Mouse (Mus musculus): Measurements from ENCODE around the gene Dhh. TPM values are rescaled to one million over a fixed set of nuclear protein-coding genes. Genes with fewer than 3 reads are reported as not detected.

Dhh gene
- total and polyA plus RNA-seq, 3 experiments: not detected

GRCm38 (mm10) chr15:98871916-98872888 is 26.1 kb downstream of the Dhh start:
- in situ Hi-C loops (cut with MboI; ENCODE audit: low pct_ligation_motif_present, low pct_unique_long_range_greater_than_20kb, low sequenced_read_pairs): no loop called here
- DNase-seq (ENCODE audit: extremely low read depth): peak; percentile 98
- dilution Hi-C loops (cut with MboI; ENCODE audit: extremely low pct_ligation_motif_present, extremely low pct_unique_long_range_greater_than_20kb, low sequenced_read_pairs): no loop called here
- TF ChIP-seq ZKSCAN1 (IDR thresholded peaks at IDR 0.05; ENCODE audit: borderline replicate concordance, low read depth, low read length): peak; percentile 45; the same call in 1 of the 2 replicates
- TF ChIP-seq MXI1 (IDR thresholded peaks at IDR 0.05; ENCODE audit: low read depth, low read length): peak; percentile 98
- TF ChIP-seq KAT2A (IDR thresholded peaks at IDR 0.05; ENCODE audit: insufficient replicate concordance, low read length): peak; percentile 99
- TF ChIP-seq MAFK (IDR thresholded peaks at IDR 0.05; ENCODE audit: insufficient replicate concordance, low read length): no peak; the same call in 1 of the 2 replicates
- peak; percentile 96 for TF ChIP-seq SIN3A (IDR thresholded peaks at IDR 0.05; ENCODE audit: low read length)
- no peak for TF ChIP-seq ZC3H11A (IDR thresholded peaks at IDR 0.05; ENCODE audit: low read depth, low read length)
- TF ChIP-seq USF2 (conservative IDR thresholded peaks at IDR 0.05; ENCODE audit: low read depth, low read length): no peak
- peak; percentile 66; the same call in 1 of the 2 replicates for TF ChIP-seq POLR2AphosphoS2 (IDR thresholded peaks at IDR 0.05; ENCODE audit: low read depth, low read length)
- TF ChIP-seq MYC (IDR thresholded peaks at IDR 0.05; ENCODE audit: low read depth, low read length): peak; percentile 97
- peak; percentile 95 for TF ChIP-seq POLR2A (IDR thresholded peaks at IDR 0.05; ENCODE audit: low read depth, low read length)
- peak; percentile 64 for TF ChIP-seq BHLHE40 (IDR thresholded peaks at IDR 0.05; ENCODE audit: low read depth, low read length)
- TF ChIP-seq HCFC1 (IDR thresholded peaks at IDR 0.05; ENCODE audit: low read depth, low read length): peak; percentile 80
- no peak for TF ChIP-seq CTCF (conservative IDR thresholded peaks at IDR 0.05 in 1 of 2, IDR thresholded peaks at IDR 0.05 in 1 of 2; ENCODE audit: low read depth in 2 of 2, low read length in 2 of 2)
- peak; percentile 88 for TF ChIP-seq CHD2 (IDR thresholded peaks at IDR 0.05; ENCODE audit: low read length)
- no peak for TF ChIP-seq JUND (conservative IDR thresholded peaks at IDR 0.05; ENCODE audit: low read depth, low read length)
- peak; percentile 95 for TF ChIP-seq TBP (conservative IDR thresholded peaks at IDR 0.05; ENCODE audit: low read depth, low read length)
- TF ChIP-seq ELF1 (IDR thresholded peaks at IDR 0.05; ENCODE audit: low read depth, low read length): peak; percentile 52
- peak; percentile 52; the same call in 1 of the 2 replicates for TF ChIP-seq MEF2A (IDR thresholded peaks at IDR 0.05; ENCODE audit: borderline replicate concordance, low read depth, low read length)
- peak; percentile 89 for TF ChIP-seq TCF12 (IDR thresholded peaks at IDR 0.05; ENCODE audit: low read depth, low read length)
- TF ChIP-seq ETS1 (conservative IDR thresholded peaks at IDR 0.05; ENCODE audit: low read depth, low read length): peak; percentile 14; the same call in 1 of the 2 replicates
- TF ChIP-seq SMC3 (IDR thresholded peaks at IDR 0.05; ENCODE audit: low read depth, low read length): no peak
- no peak for TF ChIP-seq RAD21 (IDR thresholded peaks at IDR 0.05; ENCODE audit: low read depth, low read length)
- TF ChIP-seq MAZ (IDR thresholded peaks at IDR 0.05; ENCODE audit: low read depth, low read length): peak; percentile 97
- no peak for TF ChIP-seq ZNF384 (IDR thresholded peaks at IDR 0.05; ENCODE audit: low read depth, low read length)
- peak; percentile 94 for TF ChIP-seq NELFE (IDR thresholded peaks at IDR 0.05; ENCODE audit: low read depth, low read length)
- TF ChIP-seq E2F4 (IDR thresholded peaks at IDR 0.05; ENCODE audit: insufficient replicate concordance, low read depth, low read length): no peak
- TF ChIP-seq ZMIZ1 (IDR thresholded peaks at IDR 0.05; ENCODE audit: low read depth, low read length): peak; percentile 76; the same call in 1 of the 2 replicates
- no peak for TF ChIP-seq EP300 (IDR thresholded peaks at IDR 0.05; ENCODE audit: low read length)
- no peak; the same call in 1 of the 2 replicates for TF ChIP-seq JUN (IDR thresholded peaks at IDR 0.05; ENCODE audit: insufficient read depth, low read depth, low read length)
- TF ChIP-seq RCOR1 (conservative IDR thresholded peaks at IDR 0.05; ENCODE audit: low read depth, low read length): peak; percentile 31; the same call in 1 of the 2 replicates
- TF ChIP-seq NRF1 (IDR thresholded peaks at IDR 0.05; ENCODE audit: low read depth, low read length): no peak; the same call in 1 of the 2 replicates
- peak; percentile 14; the same call in 1 of the 2 replicates for TF ChIP-seq UBTF (IDR thresholded peaks at IDR 0.05; ENCODE audit: low read depth, low read length)
- TF ChIP-seq IRF4 (IDR thresholded peaks at IDR 0.05; ENCODE audit: low read depth, low read length): peak; percentile 70
- peak; percentile 18; the same call in 1 of the 2 replicates for TF ChIP-seq USF1 (IDR thresholded peaks at IDR 0.05; ENCODE audit: low read depth, low read length)
- peak; percentile 97 for TF ChIP-seq MAX (IDR thresholded peaks at IDR 0.05; ENCODE audit: low read length)
- no peak for TF ChIP-seq GABPA (IDR thresholded peaks at IDR 0.05; ENCODE audit: insufficient replicate concordance, low read depth, low read length)
- TF ChIP-seq PAX5 (IDR thresholded peaks at IDR 0.05; ENCODE audit: low read length): no peak

More at GRCm38 (mm10) chr15:98871916-98872888, 26.1 kb downstream of the Dhh start:
- Histone ChIP-seq H3K36me3 (replicated peaks in 1 of 2; ENCODE audit: control insufficient read depth in 1 of 2, insufficient read depth in 1 of 2, low read length in 1 of 2) (peaks cover 0 to 12% of the 10 kb centered on the region in 2 experiments), H3K4me1 (ENCODE audit: control insufficient read depth in 1 of 2, insufficient read depth in 2 of 2) (peaks cover 3 to 28% of the 10 kb centered on the region in 2 experiments; a peak in 2 of 4 replicates), H3K4me2 (ENCODE audit: insufficient read depth, low read depth, poor library complexity, severe bottlenecking) (peak overlapping the region; percentile 6; the same call in 1 of the 2 replicates), H3K9ac (ENCODE audit: insufficient read depth, low read depth) (peak overlapping the region; percentile 82), H3K9me3 (replicated peaks; ENCODE audit: low read length) (no peaks in the 10 kb centered on the region), H3K79me2 (replicated peaks; ENCODE audit: control insufficient read depth, extremely low read depth, insufficient read depth, poor library complexity, severe bottlenecking) (peaks cover 46% of the 10 kb centered on the region), H3K27me3 (replicated peaks) (no peaks in the 10 kb centered on the region), H3K27ac (ENCODE audit: insufficient read depth, low read depth) (peak overlapping the region; percentile 61), H3K4me3 (replicated peaks in 1 of 3; ENCODE audit: low read depth in 2 of 3, low read length in 2 of 3, poor library complexity in 1 of 3) (peak overlapping the region; percentile 71 to 94 (median 86))

All from CH12.LX (cell line).